Mouse (Mus musculus) heart, postnatal 10 days (tissue): ENCODE measurements around the gene Chrna10. TPM values are rescaled to one million over a fixed set of nuclear protein-coding genes. Genes with fewer than 3 reads are reported as not detected.

Experiments used
- DNase-seq, 2 experiments: peaks; one replicate each; pipeline ENCODE4 v3.0.0; 2021
- intact Hi-C: fragments of 180-260 bp; cut with DNase I; formaldehyde crosslinking; loops from one replicate; pipeline ENCODE4 v1.15.1; 2025
- total RNA-seq, 2 experiments: library from RNA; stranded (reverse); gene quantifications; 2 replicates each; pipeline ENCODE4 v1.2.3; 2021

Chrna10 gene
- total RNA-seq, 2 experiments from 2014 or later, result 0.10 to 0.30 TPM

GRCm38 (mm10) chr7:102082816-102083215 is 33.8 kb downstream of the Chrna10 start, which contains the start of gene Trpc2:
Trpc2 (plus strand) TSS chr7:102083116.
- intact Hi-C loops, result no loop called here
- DNase-seq, result no peak

GRCm38 (mm10) chr7:102081784-102082183 is 34.8 kb downstream of the Chrna10 start:
- DNase-seq, result no peak
- intact Hi-C loops, result no loop called here

GRCm38 (mm10) chr7:102080311-102080710 is 36.3 kb downstream of the Chrna10 start:
- DNase-seq, result no peak
- intact Hi-C loops, result no loop called here

GRCm38 (mm10) chr7:102078517-102078916 is 38.1 kb downstream of the Chrna10 start:
- intact Hi-C loops, result loop anchor here (2.0 to 5.0 kb wide), 2 partner anchors 81 to 160 kb away; no protein-coding TSS in a partner anchor
- peak; percentile 32 to 60 for DNase-seq

GRCm38 (mm10) chr7:102076714-102077296 is 39.8 kb downstream of the Chrna10 start:
- DNase-seq, result peak in 1 of 2 experiments; percentile 44
- intact Hi-C loops, result loop anchor here (2.0 to 5.0 kb wide), 2 partner anchors 80 to 424 kb away; no protein-coding TSS in a partner anchor

- intact Hi-C loops, result no loop called here
- DNase-seq, result no peak
Measured at GRCm38 (mm10) chr7:102066363-102066762, 50.3 kb downstream of the Chrna10 start.

- DNase-seq, result peak; percentile 95 to 96
- intact Hi-C loops, result loop anchor here (2.0 kb wide), 1 partner anchor 66 kb away; no protein-coding TSS in a partner anchor
Measured at GRCm38 (mm10) chr7:102065046-102065891, 51.4 kb downstream of the Chrna10 start, which contains the start of the genes Rnf121, Xndc1 and Xntrpc. Rnf121 (minus strand) TSS chr7:102065469. Xndc1 (plus strand) TSS chr7:102065511. Xntrpc (plus strand) TSS chr7:102065713.

- DNase-seq, result no peak
- intact Hi-C loops, result loop anchor here (2.0 to 5.0 kb wide), 2 partner anchors 66 to 132 kb away; partner anchors contain the start of genes Lrrc51 and Numa1
Measured at GRCm38 (mm10) chr7:102064655-102065045, 52.0 kb downstream of the Chrna10 start.

GRCm38 (mm10) chr7:102063891-102064290 is 52.7 kb downstream of the Chrna10 start:
- intact Hi-C loops, result loop anchor here (2.0 to 5.0 kb wide), 2 partner anchors 65 to 132 kb away; partner anchors contain the start of genes Lrrc51 and Numa1
- DNase-seq, result no peak

GRCm38 (mm10) chr7:102062203-102062602 is 54.4 kb downstream of the Chrna10 start:
- no peak for DNase-seq
- intact Hi-C loops, result loop anchor here (5.0 kb wide), 1 partner anchor 130 kb away; the partner anchor contains the start of genes Lrrc51 and Numa1

- DNase-seq, result no peak
- intact Hi-C loops, result loop anchor here (5.0 kb wide), 1 partner anchor 129 kb away; the partner anchor contains the start of genes Lrrc51 and Numa1
Measured at GRCm38 (mm10) chr7:102061353-102061752, 55.3 kb downstream of the Chrna10 start.

Other genes starting within 250 kb of the Chrna10 start
- 1 to 10 TPM in 1 of 2 experiments, under 1 TPM in 1; 0.72 to 1.2 TPM for gene Folr1, start 246.0 kb downstream of the Chrna10 start, total RNA-seq
- 100 to 1,000 TPM in 1 of 2 experiments, 10 to 100 TPM in 1; 99.8 to 107 TPM for gene Lamtor1, start 210.9 kb downstream of the Chrna10 start, total RNA-seq
- not detected for gene Tomt, start 210.5 kb downstream of the Chrna10 start, total RNA-seq
- gene Lrrc51, start 182.9 kb downstream of the Chrna10 start, total RNA-seq, result 1 to 10 TPM; 2.4 to 2.9 TPM
- gene Numa1, start 182.7 kb downstream of the Chrna10 start, total RNA-seq, result 100 to 1,000 TPM in 1 of 2 experiments, 10 to 100 TPM in 1; 97.4 to 113 TPM
- gene Il18bp, start 98.1 kb downstream of the Chrna10 start, total RNA-seq, result 1 to 10 TPM; 4.4 to 5.7 TPM
- 10 to 100 TPM; 20.4 to 24.3 TPM for gene Rnf121, start 51.4 kb downstream of the Chrna10 start, total RNA-seq
- gene Xndc1, start 51.3 kb downstream of the Chrna10 start, total RNA-seq, result 10 to 100 TPM in 1 of 2 experiments, 1 to 10 TPM in 1; 9.6 to 10.9 TPM
- under 1 TPM; 0.81 to 0.92 TPM for gene Xntrpc, start 51.1 kb downstream of the Chrna10 start, total RNA-seq
- gene Trpc2, start 33.7 kb downstream of the Chrna10 start, total RNA-seq, result under 1 TPM in 1 of 2 experiments, not detected in 1; 0.20 TPM
- 10 to 100 TPM; 44.2 to 46.2 TPM for gene Art1, start 15.1 kb downstream of the Chrna10 start, total RNA-seq
- gene Art5, start 7.3 kb downstream of the Chrna10 start, total RNA-seq, result 1 to 10 TPM; 1.5 to 2.1 TPM
- 10 to 100 TPM; 39.9 to 40.5 TPM for gene Nup98, start 93.3 kb upstream of the Chrna10 start, total RNA-seq
- gene Pgap2, start 93.4 kb upstream of the Chrna10 start, total RNA-seq, result 10 to 100 TPM; 55.2 to 58.0 TPM
- gene Rhog, start 139.2 kb upstream of the Chrna10 start, total RNA-seq, result 10 to 100 TPM; 40.8 to 42.2 TPM
- gene Stim1, start 151.0 kb upstream of the Chrna10 start, total RNA-seq, result 10 to 100 TPM; 23.4 to 30.7 TPM